Mouse (Mus musculus) embryonic fibroblast, embryonic 13.5 days (primary cell): ENCODE measurements around the gene Gorasp2.

Experiments used
- CTCF ChIP-seq: IDR thresholded peaks from 2 replicates; pipeline ENCODE4 v1.5.1; 2011; ENCODE audit warnings: mild to moderate bottlenecking, control low read depth, low read length, moderate library complexity, borderline replicate concordance; ENCODE audit not compliant: insufficient read depth
- POLR2A ChIP-seq: IDR thresholded peaks from 2 replicates; pipeline ENCODE4 v1.6.1; 2011; ENCODE audit warnings: low read depth, mild to moderate bottlenecking, control low read depth, low read length, moderate library complexity

GRCm38 (mm10) chr2:70647681-70648080 is 13.7 kb upstream of the Gorasp2 start:
- TF ChIP-seq CTCF (no peak), POLR2A (no peak)
